Mouse (Mus musculus) kidney, adult 2 months (tissue): ENCODE measurements around the gene Gm11020.

Experiments
- CTCF ChIP-seq: fragments of 200-500 bp; conservative IDR thresholded peaks from 2 replicates; pipeline ENCODE4 v1.5.1; 2011; ENCODE audit warnings: low read depth, mild to moderate bottlenecking, control low read depth, low read length, moderate library complexity, mixed read lengths; ENCODE audit not compliant: insufficient read depth, insufficient read length
- POLR2A ChIP-seq: fragments of 200-500 bp; IDR thresholded peaks from one replicate; pipeline ENCODE4 v1.6.1; 2011; ENCODE audit warnings: low read depth, low read length, control low read depth

- TF ChIP-seq CTCF: no peak
- TF ChIP-seq POLR2A: no peak
Observed at GRCm38 (mm10) chr8:104367398-104367797, 46.0 kb downstream of the Gm11020 start.
